Mouse (Mus musculus) neutrophil, adult 5-6 weeks (primary cell): Measurements from ENCODE around the gene Tfap2c. TPM values are rescaled to one million over a fixed set of nuclear protein-coding genes. Genes with fewer than 3 reads are reported as not detected.

Experiments
- ATAC-seq: fragments of 151-379, 151-347 bp; 2 replicates; pipeline ENCODE4 v1.8.0; 2017; ENCODE audit warnings: mild to moderate bottlenecking, moderate TSS enrichment; ENCODE audit not compliant: insufficient number of reproducible peaks, poor library complexity, low FRiP score, severe bottlenecking; ENCODE audit errors: extremely low read depth
- total RNA-seq: library from RNA; stranded (forward); fragments of 200-1000 nt; gene quantifications from 2 replicates; pipeline ENCODE4 v1.2.3, GENCODE M21; 2017

Gene Tfap2c
- total RNA-seq, result not detected in 2 replicates

DNA sequence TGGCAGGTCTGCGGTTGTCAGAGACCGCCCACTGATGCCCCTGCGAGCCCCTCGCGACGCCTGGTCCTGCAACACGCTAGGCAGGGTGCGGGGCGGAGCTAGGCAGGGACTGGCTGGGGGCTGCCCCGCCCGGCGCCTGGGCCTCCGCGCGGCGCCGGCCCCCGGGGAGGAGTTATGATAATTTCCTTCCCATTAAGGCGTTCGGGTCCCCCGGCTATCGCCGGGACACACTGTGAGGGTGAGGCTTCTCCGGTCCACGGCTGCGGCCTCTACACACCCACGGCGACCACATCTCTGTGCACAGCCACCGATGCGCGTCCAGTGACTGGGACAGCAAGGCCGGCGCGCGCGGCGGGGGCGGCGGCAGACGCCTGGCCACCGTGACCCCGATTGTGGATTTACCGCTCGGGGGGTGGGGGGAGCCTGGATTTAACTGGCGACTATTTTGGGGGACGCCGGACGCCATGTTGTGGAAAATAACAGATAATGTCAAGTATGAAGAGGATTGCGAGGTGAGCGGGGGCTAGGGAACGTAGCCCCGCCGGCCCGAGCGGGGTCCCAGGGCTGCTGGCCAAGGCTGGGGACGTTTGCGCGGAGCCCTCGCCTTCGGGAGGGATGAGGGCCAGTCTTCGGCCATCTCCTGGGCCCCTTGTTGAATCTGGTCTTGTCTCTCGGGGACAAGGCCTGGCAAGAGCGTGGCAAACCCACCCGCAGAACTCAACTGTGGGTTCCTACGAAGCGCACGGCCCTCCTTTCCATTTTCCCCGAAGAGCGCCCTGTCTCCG is at the start of gene Tfap2c:
TSS of gene Tfap2c (plus strand) at position 223 of the 785 bp plus-strand sequence.
- ATAC-seq, result no peak

DNA sequence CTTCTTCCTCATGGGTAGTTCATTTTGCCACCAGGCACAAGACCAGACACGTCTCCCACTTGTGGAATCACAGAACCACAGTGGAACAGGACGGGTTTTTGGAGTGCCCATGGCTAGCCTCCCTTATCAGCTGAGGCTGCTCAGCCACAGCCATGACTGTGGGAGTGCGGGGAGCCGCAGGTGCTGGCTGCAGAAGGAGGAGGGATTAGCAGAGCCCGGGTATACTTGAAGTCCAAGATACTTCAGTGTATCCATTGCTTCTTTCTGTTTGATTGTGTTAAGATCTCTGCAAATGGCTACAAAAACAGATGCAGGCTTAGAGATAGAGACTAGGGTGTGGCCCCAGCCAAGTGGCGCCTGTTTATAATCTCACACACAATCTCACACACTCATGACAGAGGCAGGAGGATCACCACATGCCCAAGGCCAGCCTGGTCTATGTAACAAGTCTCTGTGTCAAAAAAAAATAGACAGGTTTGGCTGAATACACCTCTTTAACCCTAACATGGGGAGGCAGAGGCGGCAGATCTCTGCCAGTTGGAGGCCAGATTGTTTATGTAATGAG is 48.6 kb upstream of the Tfap2c start:
- no peak for ATAC-seq

DNA sequence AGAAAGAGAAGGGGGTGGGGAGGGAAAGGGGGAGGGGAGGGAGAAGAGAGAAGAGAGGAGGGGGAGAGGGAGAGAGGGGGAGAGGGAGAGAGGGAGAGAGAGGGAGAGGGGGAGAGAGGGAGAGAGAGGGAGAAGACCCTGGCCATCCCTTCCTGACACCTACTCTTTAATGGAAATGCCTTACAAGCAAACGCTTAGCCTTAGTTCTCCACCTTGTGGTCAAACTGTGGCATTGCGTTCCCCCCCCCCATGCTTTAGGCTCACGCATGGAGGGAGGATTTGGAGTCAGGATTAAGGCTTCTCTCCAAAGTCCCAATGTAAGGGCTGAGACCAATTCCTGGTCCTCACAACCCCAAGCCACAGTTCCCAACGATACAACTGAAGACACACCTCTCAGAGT is 48.1 kb upstream of the Tfap2c start:
- no peak for ATAC-seq

DNA sequence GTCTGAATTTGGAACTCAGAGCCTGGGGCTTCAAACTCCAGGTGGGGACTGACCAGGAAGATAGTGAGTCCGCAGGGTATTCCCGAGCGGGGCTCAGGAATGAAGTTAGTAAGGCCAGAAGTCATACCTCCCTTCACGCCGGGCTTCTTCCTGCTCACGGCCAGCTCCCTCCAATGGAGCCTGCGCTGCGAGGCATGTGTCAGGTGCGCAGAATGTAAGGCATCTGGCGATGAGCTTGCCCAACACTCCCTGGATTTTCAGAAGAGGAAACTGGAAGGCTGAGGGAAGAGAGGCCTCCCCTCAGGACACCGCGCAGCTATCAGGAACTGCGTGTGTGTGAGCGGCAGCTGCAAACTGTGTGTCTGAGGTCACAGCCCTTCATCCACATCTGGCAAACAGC is 47.2 kb upstream of the Tfap2c start:
- ATAC-seq, result no peak

DNA sequence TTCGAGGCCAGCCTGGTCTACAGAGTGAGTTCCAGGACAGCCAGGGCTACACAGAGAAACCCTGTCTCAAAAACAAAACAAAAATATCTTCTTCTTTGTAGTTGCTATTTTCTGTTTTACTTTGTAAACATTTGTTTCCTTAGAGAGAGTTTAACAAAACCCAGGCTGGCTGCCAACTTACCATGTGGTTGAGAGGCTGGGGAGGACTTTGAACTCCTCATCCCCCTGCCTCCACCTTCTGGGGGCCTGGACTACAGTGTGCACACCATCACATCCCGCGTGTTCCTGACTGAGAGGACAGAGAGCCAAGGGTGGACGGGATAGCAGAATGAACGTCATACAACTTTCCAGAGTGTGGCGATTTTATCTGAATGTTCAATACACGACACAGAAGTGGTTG is 43.3 kb upstream of the Tfap2c start:
- no peak for ATAC-seq

DNA sequence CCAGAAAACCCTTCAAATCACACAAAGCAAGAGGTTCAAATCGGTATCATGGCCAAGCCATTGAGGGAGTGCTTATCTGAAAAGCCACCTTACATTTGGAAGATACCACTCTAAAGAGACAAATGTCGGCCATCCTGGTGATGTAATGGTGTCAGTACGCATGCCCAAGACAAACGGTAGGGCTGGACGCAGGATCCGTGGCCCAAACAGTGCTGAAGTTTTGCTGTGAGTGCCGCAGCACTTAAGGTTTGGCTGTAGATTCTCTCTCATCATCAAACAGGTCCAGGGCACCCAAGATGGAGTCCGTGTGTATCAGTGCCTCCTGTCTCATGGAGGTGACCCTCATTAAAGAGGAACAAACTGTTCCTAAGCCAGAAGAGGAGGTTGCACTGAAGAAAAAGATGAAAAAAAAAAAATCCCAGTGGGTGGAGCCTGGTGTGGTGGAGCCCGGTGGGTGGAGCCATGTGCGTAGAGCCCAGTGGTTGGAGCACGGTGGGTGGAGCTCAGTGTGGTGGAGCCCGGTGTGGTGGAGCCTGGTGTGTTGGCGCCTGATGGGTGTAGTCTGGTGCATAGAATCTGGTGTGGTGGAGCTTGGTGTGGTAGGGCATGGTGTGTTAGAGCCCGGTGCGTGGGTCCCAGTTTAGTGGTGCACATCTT is 39.2 kb upstream of the Tfap2c start:
- ATAC-seq, result no peak

DNA sequence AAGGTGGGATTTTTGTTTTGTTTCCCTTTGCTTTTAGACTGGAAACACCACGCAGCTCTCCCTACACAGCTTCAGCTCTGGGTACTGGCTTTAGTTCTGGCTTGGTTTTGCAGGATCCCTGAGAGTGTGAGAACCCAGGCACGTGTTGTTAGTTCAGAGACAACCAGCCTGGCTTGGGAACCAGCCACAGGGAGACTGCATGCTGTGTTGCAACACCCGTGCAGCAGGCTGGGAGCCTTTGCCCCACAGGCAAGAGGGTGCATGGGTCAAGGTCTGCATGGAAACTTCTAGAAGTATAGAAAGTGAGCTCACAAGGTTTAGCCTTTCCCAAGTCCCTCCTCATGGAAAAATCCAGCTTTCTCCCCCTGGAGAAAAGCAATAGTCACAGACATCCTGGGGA is 38.5 kb upstream of the Tfap2c start:
- ATAC-seq, result no peak

DNA sequence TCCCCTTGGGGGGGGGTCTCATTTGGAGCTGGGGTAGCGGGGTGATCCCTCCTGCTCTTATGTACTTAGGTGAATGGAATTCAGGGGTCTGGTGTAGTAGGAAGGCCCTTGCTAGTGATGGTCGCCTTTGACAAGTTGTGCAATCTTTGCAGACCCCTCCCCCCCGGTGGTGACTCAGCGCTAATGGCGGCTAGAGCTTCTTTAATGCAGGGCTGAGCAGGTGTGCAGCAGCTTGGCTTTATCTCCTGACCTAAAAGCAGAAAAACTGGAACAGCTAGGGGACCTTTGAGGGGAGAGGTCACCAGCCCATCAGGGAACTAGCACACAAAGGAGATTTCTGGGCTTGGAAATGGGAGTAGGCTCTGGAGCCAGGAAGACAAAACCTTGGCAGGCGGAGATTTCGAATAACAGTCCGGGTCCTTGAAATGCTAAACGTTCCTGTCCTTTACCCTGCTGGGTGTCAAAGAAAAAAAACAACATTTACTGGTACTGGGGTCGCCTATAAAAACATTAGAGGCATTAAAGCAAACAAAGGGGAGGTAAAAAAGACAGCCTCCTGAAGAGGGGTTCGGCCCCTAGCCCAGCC is 32.9 kb upstream of the Tfap2c start:
- ATAC-seq, result no peak

DNA sequence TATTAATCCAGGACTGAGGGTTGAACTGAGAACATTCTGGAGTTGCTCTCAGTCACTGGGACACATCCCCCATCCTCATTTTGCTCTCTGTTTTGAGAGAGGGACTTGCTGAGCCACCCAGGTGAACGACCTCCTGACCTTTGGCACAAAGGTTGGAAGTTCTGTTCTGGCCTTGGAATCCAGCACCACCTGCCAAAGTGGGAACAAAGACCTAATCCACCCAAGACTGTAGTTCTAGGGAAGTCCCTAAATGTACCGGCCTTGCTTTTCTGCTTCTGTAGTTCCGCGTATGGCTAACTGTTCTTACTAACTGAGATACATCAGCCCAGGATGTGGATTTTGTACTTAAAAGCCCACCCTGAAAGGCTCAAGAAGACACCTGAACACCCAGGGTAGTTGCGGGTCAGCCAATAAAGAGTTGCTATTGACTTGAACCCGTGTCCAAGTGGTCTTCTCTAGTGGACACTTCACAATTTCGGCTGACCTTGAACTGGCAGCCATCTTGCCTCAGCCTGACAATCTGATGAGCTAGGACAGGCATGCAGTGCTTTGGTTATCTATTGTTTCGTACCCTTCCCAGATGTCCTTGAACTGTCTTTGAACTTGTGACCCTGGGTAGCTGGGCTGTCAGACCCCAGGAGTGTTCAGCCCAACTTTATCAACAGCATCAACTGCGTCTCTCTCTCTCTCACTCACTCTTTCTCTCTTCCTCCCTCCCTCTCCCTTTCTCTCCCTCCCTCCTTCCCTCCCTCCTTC is 28.6 kb upstream of the Tfap2c start:
- ATAC-seq, result no peak

DNA sequence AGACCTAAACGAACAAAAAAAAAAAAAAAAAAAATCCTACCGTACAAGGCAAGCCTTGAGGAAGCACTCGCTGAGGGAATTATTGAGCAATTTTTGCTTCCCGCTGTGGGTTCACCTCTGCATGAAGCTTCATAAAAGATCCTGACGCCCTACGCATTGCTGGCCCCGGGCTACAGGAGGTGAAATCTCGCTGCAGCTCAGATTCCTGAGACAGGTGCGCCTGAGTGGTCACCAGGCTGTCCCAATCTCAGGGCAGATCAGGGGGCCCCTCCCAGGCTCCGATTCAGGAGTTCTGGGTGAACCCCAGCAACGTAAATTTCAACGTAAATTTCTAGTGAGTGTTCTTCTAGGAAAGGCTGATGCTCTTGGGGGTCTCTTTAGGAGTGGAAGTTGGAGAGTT is 26.9 kb upstream of the Tfap2c start:
- no peak for ATAC-seq

DNA sequence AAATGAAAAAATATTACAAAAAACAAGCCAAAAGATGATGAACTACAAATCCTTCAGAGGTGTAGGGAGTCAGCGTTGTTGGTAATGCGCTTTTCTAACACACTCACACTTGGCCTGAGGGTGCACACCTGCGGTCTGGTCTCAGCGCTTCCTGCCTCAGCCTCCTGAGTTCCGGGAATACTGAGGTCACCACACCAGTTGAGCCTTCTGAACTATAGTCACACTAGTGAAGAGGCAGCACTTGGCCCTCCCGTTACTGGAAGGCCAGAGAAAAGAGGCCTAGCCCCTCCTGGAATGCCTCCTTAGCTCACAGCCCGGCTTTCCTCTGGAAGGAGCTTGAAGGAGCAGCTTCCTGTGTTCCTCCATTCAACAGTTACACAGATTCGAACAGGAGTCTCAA is 22.2 kb upstream of the Tfap2c start:
- no peak for ATAC-seq

DNA sequence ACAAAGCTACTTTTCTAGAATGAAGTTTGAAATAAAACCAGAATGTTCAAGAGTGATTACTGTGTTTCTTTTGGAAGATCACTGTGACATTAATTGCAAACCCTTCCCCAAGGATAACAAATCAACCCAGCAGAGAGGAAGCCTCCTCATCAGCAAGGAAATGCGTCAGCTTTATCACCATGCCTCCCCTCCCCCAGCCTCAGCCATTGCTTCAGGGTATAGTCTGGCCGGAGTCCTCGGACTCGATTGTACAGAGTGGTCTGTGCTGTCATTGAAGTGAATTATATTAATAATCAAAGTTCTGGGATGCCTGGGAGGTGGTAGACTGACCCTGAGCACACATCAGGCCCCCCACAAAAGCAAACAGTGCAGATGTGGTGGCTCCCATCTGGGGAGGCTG is 5.4 kb upstream of the Tfap2c start:
- ATAC-seq, result no peak

DNA sequence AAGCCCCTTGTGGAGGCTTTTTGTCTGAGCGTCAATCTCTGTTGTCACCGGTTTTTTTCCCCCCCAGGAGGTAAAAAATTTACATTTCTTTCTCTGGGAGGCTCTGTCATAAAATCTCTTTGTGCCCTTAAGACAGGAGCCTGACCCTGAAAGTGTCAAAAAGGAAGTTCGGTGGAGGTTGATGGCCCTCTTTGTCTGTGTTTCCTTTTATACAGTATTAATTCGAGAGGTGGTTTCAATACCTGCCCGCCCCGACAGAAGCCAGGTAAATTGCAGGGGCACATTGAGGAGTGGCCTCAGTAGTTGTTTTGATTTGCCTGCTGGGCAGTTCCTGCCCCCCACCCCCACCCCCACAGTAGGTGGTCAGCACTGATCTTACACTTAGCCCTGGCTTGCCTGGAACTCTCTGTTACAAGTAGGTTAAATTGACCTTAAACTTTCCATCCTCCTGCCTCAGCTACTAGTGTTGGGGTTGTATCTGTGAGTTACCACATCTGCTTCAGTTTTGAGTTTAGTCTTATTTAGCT is 4.7 kb upstream of the Tfap2c start:
- no peak for ATAC-seq

DNA sequence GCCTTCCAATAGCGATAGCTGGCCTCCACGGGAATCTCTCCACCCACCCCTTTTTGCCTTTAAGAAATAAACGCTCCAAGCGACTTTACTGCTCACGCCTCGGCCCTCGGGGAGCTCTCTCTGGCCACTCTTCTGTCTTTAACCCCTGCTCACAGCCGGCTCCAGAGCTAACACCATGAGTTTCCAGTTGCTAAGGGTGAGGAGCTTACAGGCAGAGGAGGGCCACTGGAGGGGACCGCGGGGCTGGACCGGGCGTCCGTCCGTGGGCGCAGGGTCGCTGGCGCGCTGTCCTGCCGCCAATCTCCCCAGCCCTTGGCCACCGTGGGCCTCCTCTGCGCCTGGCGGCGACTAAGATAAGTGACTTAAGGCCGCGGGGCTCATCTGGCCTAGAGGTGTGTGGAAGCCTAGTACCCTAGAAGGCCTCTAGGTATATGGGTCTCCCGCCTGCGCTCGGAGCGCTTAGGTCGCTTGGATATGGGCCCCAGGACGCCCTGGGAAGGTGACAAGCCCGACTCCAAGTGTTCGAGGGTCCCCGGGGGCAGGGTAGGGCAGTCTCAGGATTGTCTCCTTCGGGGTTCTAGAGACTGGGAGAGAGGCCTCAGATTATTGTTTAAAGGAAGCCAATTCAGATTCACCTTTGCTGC is 3.7 kb upstream of the Tfap2c start:
- ATAC-seq, result no peak

DNA sequence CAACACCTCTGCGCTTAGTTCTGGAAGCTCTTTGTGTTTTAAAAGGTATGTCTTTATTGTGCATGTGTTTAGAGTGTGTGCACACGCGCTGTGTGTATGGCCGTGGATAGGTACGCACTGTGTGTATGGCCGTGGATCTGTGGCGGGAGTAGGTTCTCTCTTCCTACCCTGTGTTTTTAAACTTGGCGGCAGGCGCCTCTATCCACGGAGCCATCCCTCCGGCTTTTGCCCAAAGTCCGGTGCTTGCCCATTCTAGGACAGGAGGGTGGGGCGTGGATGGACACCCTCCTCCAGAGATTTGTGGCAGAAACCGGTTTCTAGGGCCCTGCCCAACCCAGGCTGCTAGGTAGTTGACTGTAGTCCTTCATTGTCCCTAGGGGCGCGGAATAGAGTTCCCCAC is 2.8 kb upstream of the Tfap2c start:
- no peak for ATAC-seq

DNA sequence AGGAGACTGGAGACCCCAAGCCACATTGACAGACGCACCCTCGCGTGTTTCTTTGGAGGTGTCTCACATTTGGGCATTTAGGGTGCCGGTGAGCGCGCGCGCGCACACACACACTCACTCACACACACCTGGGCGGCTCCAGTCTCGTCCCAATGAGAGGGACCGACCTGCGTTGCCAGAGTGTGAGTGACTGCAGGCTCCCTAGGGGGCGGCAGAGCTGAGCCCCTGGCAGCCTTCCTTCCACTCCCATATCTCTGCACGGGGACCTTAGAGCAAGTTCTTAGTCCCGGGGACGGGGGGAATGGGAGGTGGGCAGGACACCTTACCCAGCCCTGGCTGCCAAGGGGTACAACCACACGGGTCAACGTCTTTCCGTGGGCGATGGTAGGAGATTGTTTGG is 2.3 kb upstream of the Tfap2c start:
- no peak for ATAC-seq

DNA sequence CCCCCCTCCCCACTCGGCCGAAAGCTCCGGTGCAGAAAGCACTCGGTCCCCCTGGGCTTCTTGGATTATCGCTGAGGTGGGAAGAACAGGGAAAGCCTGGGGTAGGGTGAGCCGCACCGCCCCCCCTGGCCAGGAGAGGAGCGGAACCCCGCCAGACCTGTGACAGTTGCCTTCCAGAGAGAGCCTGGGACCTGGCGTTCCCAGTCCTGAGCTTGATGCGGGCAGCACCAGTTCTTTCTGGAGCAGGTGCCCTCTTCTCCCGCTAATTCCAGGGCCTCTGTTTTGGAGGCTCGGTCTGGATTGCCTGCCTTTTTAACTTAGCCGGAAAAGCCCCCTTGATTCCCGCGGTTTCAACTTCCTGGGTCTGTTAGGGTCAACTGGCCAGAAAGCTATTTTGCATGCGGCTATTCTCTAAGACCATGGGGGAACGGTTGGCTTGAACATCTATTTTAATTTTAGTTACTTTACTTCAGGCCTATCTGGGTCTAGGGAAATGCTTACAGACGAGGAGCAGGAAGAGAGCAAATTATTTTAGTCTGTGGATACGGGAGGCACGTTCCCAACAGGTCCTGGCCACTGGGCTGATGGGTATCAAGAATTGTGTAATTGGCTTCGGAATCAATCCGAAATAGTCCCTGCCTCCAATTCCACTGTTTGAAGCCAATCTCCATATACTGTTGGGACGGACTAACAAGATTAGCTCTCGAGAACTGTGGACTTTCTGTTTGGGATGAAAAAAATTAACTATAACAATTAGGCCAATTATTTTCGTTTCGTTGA is 1.4 kb upstream of the Tfap2c start:
- no peak for ATAC-seq

DNA sequence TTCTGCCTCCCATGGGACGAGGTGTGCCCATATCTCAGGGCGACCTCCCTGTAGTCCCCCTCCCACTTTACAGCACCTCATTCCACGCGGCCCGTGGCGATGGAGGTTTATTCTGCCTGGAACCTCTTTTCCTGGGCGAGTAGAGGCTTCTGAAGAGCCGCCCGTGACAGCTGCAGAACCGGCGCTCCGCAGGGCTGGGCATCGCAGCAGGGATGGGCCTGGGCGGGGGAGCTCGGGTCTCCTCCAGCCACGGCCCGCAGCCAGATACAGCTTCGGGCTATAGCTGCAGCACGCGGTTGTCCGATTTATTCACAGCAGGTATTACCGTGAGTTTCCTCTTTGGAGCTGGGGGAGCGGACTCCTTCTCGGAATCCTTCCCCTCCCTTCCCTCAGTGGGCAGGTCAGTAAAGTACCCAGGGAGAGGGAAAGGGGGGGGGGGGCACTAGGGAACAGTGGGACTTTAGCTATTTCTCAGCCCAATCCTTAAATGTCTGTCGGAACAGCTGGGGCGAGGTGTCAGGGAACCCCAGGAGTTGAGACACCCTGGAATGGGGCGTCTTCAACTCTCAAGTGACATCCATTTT is 629 bp upstream of the Tfap2c start:
- no peak for ATAC-seq
